Mouse (Mus musculus) adrenal gland (tissue): Measurements from ENCODE around the gene Rora.

Experiments
- intact Hi-C: fragments of 180-260 bp; cut with DNase I; formaldehyde crosslinking; loops from one replicate; pipeline ENCODE4 v1.15.1; 2025

The Rora gene

GRCm38 (mm10) chr9:69376982-69377653 lies 723.5 kb downstream of the Rora start:
- intact Hi-C loops = no loop called here

- intact Hi-C loops = no loop called here
Observed at GRCm38 (mm10) chr9:69377654-69378045, 724.1 kb downstream of the Rora start.

GRCm38 (mm10) chr9:69380546-69380945 lies 727.0 kb downstream of the Rora start:
- intact Hi-C loops = no loop called here

GRCm38 (mm10) chr9:69381741-69382140 lies 728.2 kb downstream of the Rora start:
- intact Hi-C loops = no loop called here

- intact Hi-C loops = no loop called here
Observed at GRCm38 (mm10) chr9:69384475-69384874, 730.9 kb downstream of the Rora start.

GRCm38 (mm10) chr9:69384905-69385304 lies 731.3 kb downstream of the Rora start:
- intact Hi-C loops = no loop called here

GRCm38 (mm10) chr9:69387296-69387695 lies 733.7 kb downstream of the Rora start:
- intact Hi-C loops = no loop called here

- intact Hi-C loops = no loop called here
Observed at GRCm38 (mm10) chr9:69390631-69391030, 737.0 kb downstream of the Rora start.

GRCm38 (mm10) chr9:69394234-69394633 lies 740.6 kb downstream of the Rora start:
- intact Hi-C loops = no loop called here

GRCm38 (mm10) chr9:69397432-69397759 lies 743.8 kb downstream of the Rora start:
- intact Hi-C loops = no loop called here

- intact Hi-C loops = no loop called here
Observed at GRCm38 (mm10) chr9:69397760-69398452, 744.3 kb downstream of the Rora start, which contains the start of gene Ice2. Gene Ice2, plus strand, starts transcription at chr9:69397906.

- intact Hi-C loops = no loop called here
Observed at GRCm38 (mm10) chr9:69398453-69398850, 744.9 kb downstream of the Rora start.

- intact Hi-C loops = no loop called here
Observed at GRCm38 (mm10) chr9:69404671-69405070, 751.1 kb downstream of the Rora start.

- intact Hi-C loops = loop anchor here (2.0 kb wide), 1 partner anchor 61 kb away; no protein-coding TSS in a partner anchor
Observed at GRCm38 (mm10) chr9:69419476-69419875, 765.9 kb downstream of the Rora start.

- intact Hi-C loops = no loop called here
Observed at GRCm38 (mm10) chr9:69430531-69430930, 776.9 kb downstream of the Rora start.

GRCm38 (mm10) chr9:69431863-69432555 lies 778.4 kb downstream of the Rora start:
- intact Hi-C loops = no loop called here

GRCm38 (mm10) chr9:69435194-69435593 lies 781.6 kb downstream of the Rora start:
- intact Hi-C loops = no loop called here

- intact Hi-C loops = no loop called here
Observed at GRCm38 (mm10) chr9:69435662-69436061, 782.1 kb downstream of the Rora start.
